Mouse (Mus musculus): ENCODE measurements at regions not wholly inside any gene's neighbourhood (a gene's known extent, or its start where the extent isn't known, plus 50 kb on each side); places are given as distances from the start of the nearest gene placed in this dataset.

GRCm38 (mm10) chr3:15118634-15119356 is 213.3 kb downstream of the Gm9733 start:
- no peak for TF ChIP-seq CTCF (IDR thresholded peaks at IDR 0.05)
- TF ChIP-seq EP300 (IDR thresholded peaks at IDR 0.05): peak; percentile 89
